Mouse (Mus musculus) thymus, adult 18-20 months (tissue): Measurements from ENCODE around the gene Ric8a.
"Not testable (repeated sequence)": the region's sequence is repeated elsewhere in the genome, so short reads cannot be mapped to it uniquely, and the experiment has no call there.

Experiments used
- DNase-seq, 2 experiments: peaks; one replicate each; pipeline ENCODE4 v3.0.0; 2022; ENCODE audit warnings: mixed read lengths in 2 of 2

Ric8a gene

GRCm38 (mm10) chr7:140847755-140848580 lies 8.8 kb upstream of the Ric8a start, which contains the start of gene Odf3:
TSS of gene Odf3 (plus strand) at chr7:140847805.
- DNase-seq = no peak

- no peak for DNase-seq
These were observed 8.2 kb upstream of the Ric8a start for GRCm38 (mm10) chr7:140848591-140848990.

GRCm38 (mm10) chr7:140851916-140852315 lies 4.8 kb upstream of the Ric8a start:
- no peak for DNase-seq

- DNase-seq = no peak
These were observed 3.4 kb upstream of the Ric8a start for GRCm38 (mm10) chr7:140853386-140853785.

GRCm38 (mm10) chr7:140854483-140854882 lies 2.3 kb upstream of the Ric8a start:
- DNase-seq = no peak

GRCm38 (mm10) chr7:140855181-140855580 lies 1.6 kb upstream of the Ric8a start:
- DNase-seq = no peak

- DNase-seq = peak; percentile 48 to 57
These were observed 635 bp upstream of the Ric8a start, which contains the start of gene Gm45785 for GRCm38 (mm10) chr7:140855860-140856784. TSS of gene Gm45785 (minus strand) at chr7:140856331.

GRCm38 (mm10) chr7:140857550-140858505 lies 1.1 kb downstream of the Ric8a start, which contains the start of gene Bet1l:
TSS of gene Bet1l (minus strand) at chr7:140857577.
- peak; percentile 16 to 35 for DNase-seq

GRCm38 (mm10) chr7:140858746-140859145 lies 2.0 kb downstream of the Ric8a start:
- DNase-seq = no peak

- no peak for DNase-seq
These were observed 3.2 kb downstream of the Ric8a start for GRCm38 (mm10) chr7:140859997-140860396.

- no peak for DNase-seq
These were observed 4.0 kb downstream of the Ric8a start for GRCm38 (mm10) chr7:140860728-140861127.

- no peak for DNase-seq
These were observed 8.0 kb downstream of the Ric8a start for GRCm38 (mm10) chr7:140864761-140865160.

- no peak for DNase-seq
These were observed 17.5 kb downstream of the Ric8a start for GRCm38 (mm10) chr7:140874224-140874623.

- no peak for DNase-seq
These were observed 20.6 kb downstream of the Ric8a start for GRCm38 (mm10) chr7:140877364-140877763.

GRCm38 (mm10) chr7:140879355-140879754 lies 22.6 kb downstream of the Ric8a start:
- DNase-seq = no peak

- no peak for DNase-seq
These were observed 23.7 kb downstream of the Ric8a start for GRCm38 (mm10) chr7:140880419-140880818.

- no peak for DNase-seq
These were observed 24.2 kb downstream of the Ric8a start for GRCm38 (mm10) chr7:140880865-140881515.

GRCm38 (mm10) chr7:140881696-140882468 lies 25.1 kb downstream of the Ric8a start, which contains the start of the genes Psmd13 and Sirt3:
TSS of gene Psmd13 (plus strand) at chr7:140881968.
TSS of gene Sirt3 (minus strand) at chr7:140882309.
- peak; percentile 85 to 89 for DNase-seq

GRCm38 (mm10) chr7:140882469-140882803 lies 25.7 kb downstream of the Ric8a start:
- no peak for DNase-seq

- not testable (repeated sequence) for DNase-seq
These were observed 33.9 kb downstream of the Ric8a start for GRCm38 (mm10) chr7:140890636-140891035.

- no peak for DNase-seq
These were observed 37.3 kb downstream of the Ric8a start for GRCm38 (mm10) chr7:140894031-140894430.
